ENCODE assay signal across 8 mouse cellular contexts in the genomic region with DNA sequence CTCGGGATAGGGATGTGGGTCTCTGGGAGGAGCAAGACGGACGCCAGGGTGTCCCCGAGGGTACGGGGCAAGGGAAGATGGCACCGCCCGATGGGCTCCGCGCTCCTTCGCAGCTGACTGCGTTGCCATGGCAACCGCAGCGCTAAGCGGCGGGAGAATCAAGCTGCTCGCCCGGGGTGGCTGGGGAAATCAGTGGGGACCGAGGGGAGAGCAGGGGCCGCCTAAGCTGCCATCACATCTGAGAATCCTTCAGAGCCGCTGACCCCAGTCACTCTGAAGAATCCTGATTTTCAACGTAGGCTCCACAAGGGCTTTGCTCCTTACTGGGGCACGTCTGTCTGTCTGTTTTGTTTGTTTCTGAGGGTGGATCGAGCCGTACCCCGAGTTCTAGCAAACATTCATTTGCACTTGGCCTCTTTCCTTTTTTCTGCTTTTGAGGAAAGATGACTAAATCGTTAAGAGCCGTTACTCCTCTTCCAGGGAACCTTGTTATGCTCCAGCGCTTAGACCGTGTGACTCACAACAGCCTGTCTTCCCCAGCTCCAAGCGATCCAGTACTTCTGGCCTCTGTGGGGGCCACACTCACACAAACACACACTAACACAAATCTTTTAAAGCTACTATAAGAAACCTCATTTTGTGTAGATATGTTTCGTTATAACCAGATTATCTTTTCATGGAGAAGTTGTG. TPM values are rescaled to one million over a fixed set of nuclear protein-coding genes. Genes with fewer than 3 reads are reported as not detected.
DNase-seq lines count a peak whose midpoint lies in the region; ATAC-seq and TF ChIP-seq lines count a peak whose summit lies in the region.

No protein-coding gene starts in this region.

- TF ChIP-seq CTCF in layer of hippocampus, adult 2 months (conservative IDR thresholded peaks at IDR 0.05) = no peak

- H3K4me2 ChIP-seq in hindbrain, embryonic 15.5 days = peak overlapping the region; percentile 95
- H3K4me2 ChIP-seq in midbrain, embryonic 15.5 days = peak overlapping the region; percentile 63

- no peaks in the 10 kb centered on the region for H3K9me3 ChIP-seq in hindbrain, embryonic 15.5 days
- no peaks in the 10 kb centered on the region for H3K9me3 ChIP-seq in midbrain, embryonic 15.5 days

- peak overlapping the region; percentile 98 for H3K9ac ChIP-seq in hindbrain, embryonic 15.5 days
- H3K9ac ChIP-seq in midbrain, embryonic 15.5 days = peak overlapping the region; percentile 96

- H3K36me3 ChIP-seq in hindbrain, embryonic 15.5 days = peaks cover 25% of the 10 kb centered on the region
- no peaks in the 10 kb centered on the region for H3K36me3 ChIP-seq in midbrain, embryonic 15.5 days (replicated peaks)

- peak overlapping the region; percentile 86 for H3K4me3 ChIP-seq in layer of hippocampus, adult 2 months
- peak overlapping the region; percentile 94 for H3K4me3 ChIP-seq in brown adipose tissue, adult 24 weeks (ENCODE audit: insufficient read depth, low read depth, low read length)
- H3K4me3 ChIP-seq in hindbrain, embryonic 15.5 days = peak overlapping the region; percentile 92
- peak overlapping the region; percentile 97 for H3K4me3 ChIP-seq in midbrain, embryonic 15.5 days

- H3K27ac ChIP-seq in layer of hippocampus, adult 2 months = peak overlapping the region; percentile 96
- 0 out of 2 replicates have a peak overlapping the region, but pooled peaks have one; percentile 49 for H3K27ac ChIP-seq in brown adipose tissue, adult 24 weeks (replicated peaks; ENCODE audit: low read depth, low read length)
- peak overlapping the region; percentile 99 for H3K27ac ChIP-seq in hindbrain, embryonic 15.5 days (replicated peaks)
- peak overlapping the region; percentile 99 for H3K27ac ChIP-seq in midbrain, embryonic 15.5 days

- no peaks in the 10 kb centered on the region for H3K27me3 ChIP-seq in hindbrain, embryonic 15.5 days
- no peaks in the 10 kb centered on the region for H3K27me3 ChIP-seq in midbrain, embryonic 15.5 days (replicated peaks)

- WGBS in hindbrain, embryonic 15.5 days = 1% methylated on average over 27 of the region's 31 CpGs
- WGBS in midbrain, embryonic 15.5 days = 1% methylated on average over 31 of the region's 31 CpGs

- no peak for ATAC-seq in hindbrain, embryonic 15.5 days (ENCODE audit: low FRiP score, low read depth)
- peak; percentile 25; the same call in 1 of the 2 replicates for ATAC-seq in midbrain, embryonic 15.5 days (replicated peaks)

- no peak for DNase-seq in layer of hippocampus, adult 2 months (ENCODE audit: low spot score in 2 of 2)
- DNase-seq in layer of hippocampus, postnatal 14 days (ENCODE audit: low spot score in 2 of 2) = no peak
- DNase-seq in thymus, postnatal 36 days = no peak
- DNase-seq in right cerebral cortex, postnatal 4 days = no peak
- DNase-seq in ovary, postnatal 14 days (ENCODE audit: low spot score) = no peak

- peaks cover 6% of the 10 kb centered on the region; the same call in 1 of the 2 replicates for H3K4me1 ChIP-seq in brown adipose tissue, adult 24 weeks (ENCODE audit: control insufficient read depth, insufficient read depth, insufficient read length, low read length)
- peaks cover 27% of the 10 kb centered on the region for H3K4me1 ChIP-seq in hindbrain, embryonic 15.5 days (replicated peaks)
- H3K4me1 ChIP-seq in midbrain, embryonic 15.5 days = peaks cover 23% of the 10 kb centered on the region

RNA-seq across cellular contexts. Expression of gene Eif4a3, which starts 0.5 kb away (rescaled TPM):
- total RNA-seq in layer of hippocampus, adult 2 months (2021) = 10 to 100 TPM; 90.8 to 92.2 TPM
- total RNA-seq in layer of hippocampus, postnatal 14 days (2021) = 10 to 100 TPM; 90.1 to 91.0 TPM
- 54.8 and 76.2 TPM in 2 replicates for polyA plus RNA-seq in brown adipose tissue, adult 24 weeks (2012; ENCODE audit: insufficient read depth, insufficient read length, missing spikeins)
- 242 and 250 TPM in 2 replicates for polyA plus RNA-seq in hindbrain, embryonic 15.5 days (2015; fragmentation: Nextera tagmentation; extraction: Ambion mirVana)
- polyA plus RNA-seq in midbrain, embryonic 15.5 days (2015; fragmentation: Nextera tagmentation; extraction: Ambion mirVana) = 261 and 266 TPM in 2 replicates

RNA-seq across cellular contexts. Expression of gene Card14, which starts 7.2 kb away (rescaled TPM):
- 1 to 10 TPM in 1 of 2 experiments, under 1 TPM in 1; 0.77 to 1.0 TPM for total RNA-seq in layer of hippocampus, adult 2 months (2021)
- total RNA-seq in layer of hippocampus, postnatal 14 days (2021) = under 1 TPM; 0.25 to 0.45 TPM
- polyA plus RNA-seq in brown adipose tissue, adult 24 weeks (2012; ENCODE audit: insufficient read depth, insufficient read length, missing spikeins) = not detected in 2 replicates
- 0.36 and 0.58 TPM in 2 replicates for polyA plus RNA-seq in hindbrain, embryonic 15.5 days (2015; fragmentation: Nextera tagmentation; extraction: Ambion mirVana)
- 0.34 and 0.37 TPM in 2 replicates for polyA plus RNA-seq in midbrain, embryonic 15.5 days (2015; fragmentation: Nextera tagmentation; extraction: Ambion mirVana)

RNA-seq across cellular contexts. Expression of gene Gaa, which starts 32.7 kb away (rescaled TPM):
- 100 to 1,000 TPM; 323 to 324 TPM for total RNA-seq in layer of hippocampus, adult 2 months (2021)
- 100 to 1,000 TPM; 178 to 184 TPM for total RNA-seq in layer of hippocampus, postnatal 14 days (2021)
- 28.3 and 31.9 TPM in 2 replicates for polyA plus RNA-seq in brown adipose tissue, adult 24 weeks (2012; ENCODE audit: insufficient read depth, insufficient read length, missing spikeins)
- polyA plus RNA-seq in hindbrain, embryonic 15.5 days (2015; fragmentation: Nextera tagmentation; extraction: Ambion mirVana) = 95.1 and 105 TPM in 2 replicates
- 93.9 and 95.3 TPM in 2 replicates for polyA plus RNA-seq in midbrain, embryonic 15.5 days (2015; fragmentation: Nextera tagmentation; extraction: Ambion mirVana)

RNA-seq across cellular contexts. Expression of gene Sgsh, which starts 54.9 kb away (rescaled TPM):
- 1 to 10 TPM; 5.0 to 6.3 TPM for total RNA-seq in layer of hippocampus, adult 2 months (2021)
- 1 to 10 TPM; 4.3 to 4.8 TPM for total RNA-seq in layer of hippocampus, postnatal 14 days (2021)
- polyA plus RNA-seq in brown adipose tissue, adult 24 weeks (2012; ENCODE audit: insufficient read depth, insufficient read length, missing spikeins) = 3.8 and 7.7 TPM in 2 replicates
- polyA plus RNA-seq in hindbrain, embryonic 15.5 days (2015; fragmentation: Nextera tagmentation; extraction: Ambion mirVana) = 4.4 and 5.3 TPM in 2 replicates
- 5.2 and 6.6 TPM in 2 replicates for polyA plus RNA-seq in midbrain, embryonic 15.5 days (2015; fragmentation: Nextera tagmentation; extraction: Ambion mirVana)

RNA-seq across cellular contexts. Expression of gene Slc26a11, which starts 55.0 kb away (rescaled TPM):
- total RNA-seq in layer of hippocampus, adult 2 months (2021) = 1 to 10 TPM; 4.9 to 6.7 TPM
- 1 to 10 TPM; 4.3 to 6.0 TPM for total RNA-seq in layer of hippocampus, postnatal 14 days (2021)
- polyA plus RNA-seq in brown adipose tissue, adult 24 weeks (2012; ENCODE audit: insufficient read depth, insufficient read length, missing spikeins) = 2.1 and 3.1 TPM in 2 replicates
- polyA plus RNA-seq in hindbrain, embryonic 15.5 days (2015; fragmentation: Nextera tagmentation; extraction: Ambion mirVana) = 5.9 and 7.6 TPM in 2 replicates
- polyA plus RNA-seq in midbrain, embryonic 15.5 days (2015; fragmentation: Nextera tagmentation; extraction: Ambion mirVana) = 6.9 and 7.4 TPM in 2 replicates

Comparison
In these comparisons a context has a peak if more than half of its experiments do, and no peak if none do; other contexts are left out.
1. H3K27ac ChIP-seq: peak in every context shown above with its lines; median percentile 99 in hindbrain, embryonic 15.5 days; 99 in midbrain, embryonic 15.5 days; 96 in layer of hippocampus, adult 2 months; 49 in brown adipose tissue, adult 24 weeks.